Mouse (Mus musculus) neural tube, embryonic 12.5 days (tissue): ENCODE measurements around the gene Tatdn2. TPM values are rescaled to one million over a fixed set of nuclear protein-coding genes. Genes with fewer than 3 reads are reported as not detected.
"Not testable (repeated sequence)": the region's sequence is repeated elsewhere in the genome, so short reads cannot be mapped to it uniquely, and the experiment has no call there.

Experiments
- ATAC-seq: fragments of 200-750 bp; cut with Nextera tagmentation; 2 replicates; pipeline ENCODE4 v1.8.0; 2017; ENCODE audit warnings: low read depth, mild to moderate bottlenecking, moderate TSS enrichment, moderate library complexity; ENCODE audit not compliant: low FRiP score
- H3K27ac ChIP-seq: fragments of 300-500 bp; sonication (generic); 2 replicates; pipeline ENCODE4 v1.5.1; 2016
- H3K27me3 ChIP-seq: fragments of 300-500 bp; sonication (generic); replicated peaks from 2 replicates; pipeline ENCODE4 v1.6.1; 2016; ENCODE audit warnings: mild to moderate bottlenecking
- H3K36me3 ChIP-seq: fragments of 300-500 bp; sonication (generic); 2 replicates; pipeline ENCODE4 v1.6.1; 2016; ENCODE audit warnings: mild to moderate bottlenecking
- H3K4me1 ChIP-seq: fragments of 300-500 bp; sonication (generic); 2 replicates; pipeline ENCODE4 v1.6.1; 2016
- H3K4me2 ChIP-seq: fragments of 300-500 bp; sonication (generic); replicated peaks from 2 replicates; pipeline ENCODE4 v1.6.1; 2016; ENCODE audit warnings: mild to moderate bottlenecking
- H3K4me3 ChIP-seq: fragments of 300-500 bp; sonication (generic); 2 replicates; pipeline ENCODE4 v1.5.1; 2016
- H3K9ac ChIP-seq: fragments of 300-500 bp; sonication (generic); 2 replicates; pipeline ENCODE4 v1.6.1; 2016; ENCODE audit warnings: mild to moderate bottlenecking
- H3K9me3 ChIP-seq: fragments of 300-500 bp; sonication (generic); 2 replicates; pipeline ENCODE4 v1.6.1; 2016; ENCODE audit warnings: mild to moderate bottlenecking
- WGBS: fragments of 180-500 bp; shearing (Covaris S2); methylation state at CpG from one replicate; pipeline ENCODE4 v1.1.7; 2016; 5-methylcytosine and 5-hydroxymethylcytosine counted together
- polyA plus RNA-seq: library from polyadenylated mRNA; unstranded; fragments of >200 nt; fragmentation: Nextera tagmentation; extraction: Ambion mirVana; gene quantifications from 2 replicates; pipeline ENCODE4 v1.2.1, GENCODE M21; 2016

Gene Tatdn2
- polyA plus RNA-seq, 1 experiment from 2014 or later: 0.66 TPM

DNA sequence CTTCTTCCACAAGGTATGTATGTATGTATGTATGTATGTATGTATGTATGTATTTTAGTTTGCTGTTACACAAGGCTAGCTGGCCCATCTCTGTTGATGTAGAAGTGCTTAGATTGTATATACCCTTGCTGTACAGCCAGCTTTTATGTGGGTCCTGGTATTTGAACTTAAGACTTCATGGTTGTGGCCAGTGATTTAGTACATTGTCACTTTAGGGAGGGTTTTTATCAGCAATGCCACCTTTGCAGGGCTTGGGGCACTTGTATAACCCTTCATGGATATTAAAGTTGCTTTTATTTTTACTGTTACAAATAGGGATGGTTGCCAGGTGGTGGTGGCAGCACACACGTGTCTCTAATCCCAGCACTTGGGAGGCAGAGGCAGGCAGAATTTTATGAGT is 1.6 kb upstream of the Tatdn2 start:
- no peak overlapping the region for H3K4me2 ChIP-seq
- peaks cover 35% of the 10 kb centered on the region for H3K4me1 ChIP-seq
- H3K9ac ChIP-seq: no peak overlapping the region
- WGBS: 76% methylated on average over 1 of the region's 1 CpGs
- no peaks in the 10 kb centered on the region for H3K27me3 ChIP-seq
- no peaks in the 10 kb centered on the region for H3K9me3 ChIP-seq
- peaks cover 7% of the 10 kb centered on the region; the same call in 1 of the 2 replicates for H3K36me3 ChIP-seq
- H3K4me3 ChIP-seq: no peak overlapping the region
- ATAC-seq: no peak
- no peak overlapping the region for H3K27ac ChIP-seq

DNA sequence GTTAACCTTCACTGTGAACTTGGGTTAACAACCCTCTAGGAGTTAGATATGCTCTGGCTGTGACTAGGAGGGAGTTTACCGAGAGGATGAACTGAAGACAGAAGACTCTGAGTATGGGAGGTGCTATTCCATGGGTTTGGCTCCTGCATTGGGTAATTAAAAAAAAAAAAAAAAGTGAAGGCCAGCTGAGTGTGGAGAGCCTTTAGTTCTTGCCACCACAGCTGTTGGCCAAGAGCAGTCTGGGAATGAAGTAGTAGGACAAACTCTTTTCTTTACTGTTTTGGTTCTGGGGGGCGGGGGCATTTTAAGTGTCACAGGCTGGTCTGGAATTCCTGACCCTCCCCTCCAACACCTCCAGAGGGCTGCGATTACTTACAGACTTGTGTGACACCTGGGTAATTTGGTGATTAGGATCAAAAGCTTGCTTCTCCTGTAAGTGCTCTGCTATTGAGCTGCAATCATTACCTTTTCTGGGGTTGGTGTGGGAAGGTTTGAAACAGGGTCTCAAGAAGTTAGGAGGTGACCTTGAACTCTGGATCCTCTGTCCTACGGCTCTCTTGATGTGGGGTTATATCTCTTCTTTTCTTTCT is 989 bp upstream of the Tatdn2 start:
- Histone ChIP-seq H3K36me3 (peaks cover 10% of the 10 kb centered on the region; the same call in 1 of the 2 replicates), H3K9me3 (no peaks in the 10 kb centered on the region), H3K9ac (0 out of 2 replicates have a peak overlapping the region, but pooled peaks have one; percentile 26), H3K4me2 (peak overlapping the region; percentile 100), H3K4me1 (peaks cover 33% of the 10 kb centered on the region), H3K27ac (no peak overlapping the region), H3K4me3 (no peak overlapping the region; the same call in 1 of the 2 replicates), H3K27me3 (no peaks in the 10 kb centered on the region)
- ATAC-seq: no peak
- 63% methylated on average over 4 of the region's 4 CpGs for WGBS

DNA sequence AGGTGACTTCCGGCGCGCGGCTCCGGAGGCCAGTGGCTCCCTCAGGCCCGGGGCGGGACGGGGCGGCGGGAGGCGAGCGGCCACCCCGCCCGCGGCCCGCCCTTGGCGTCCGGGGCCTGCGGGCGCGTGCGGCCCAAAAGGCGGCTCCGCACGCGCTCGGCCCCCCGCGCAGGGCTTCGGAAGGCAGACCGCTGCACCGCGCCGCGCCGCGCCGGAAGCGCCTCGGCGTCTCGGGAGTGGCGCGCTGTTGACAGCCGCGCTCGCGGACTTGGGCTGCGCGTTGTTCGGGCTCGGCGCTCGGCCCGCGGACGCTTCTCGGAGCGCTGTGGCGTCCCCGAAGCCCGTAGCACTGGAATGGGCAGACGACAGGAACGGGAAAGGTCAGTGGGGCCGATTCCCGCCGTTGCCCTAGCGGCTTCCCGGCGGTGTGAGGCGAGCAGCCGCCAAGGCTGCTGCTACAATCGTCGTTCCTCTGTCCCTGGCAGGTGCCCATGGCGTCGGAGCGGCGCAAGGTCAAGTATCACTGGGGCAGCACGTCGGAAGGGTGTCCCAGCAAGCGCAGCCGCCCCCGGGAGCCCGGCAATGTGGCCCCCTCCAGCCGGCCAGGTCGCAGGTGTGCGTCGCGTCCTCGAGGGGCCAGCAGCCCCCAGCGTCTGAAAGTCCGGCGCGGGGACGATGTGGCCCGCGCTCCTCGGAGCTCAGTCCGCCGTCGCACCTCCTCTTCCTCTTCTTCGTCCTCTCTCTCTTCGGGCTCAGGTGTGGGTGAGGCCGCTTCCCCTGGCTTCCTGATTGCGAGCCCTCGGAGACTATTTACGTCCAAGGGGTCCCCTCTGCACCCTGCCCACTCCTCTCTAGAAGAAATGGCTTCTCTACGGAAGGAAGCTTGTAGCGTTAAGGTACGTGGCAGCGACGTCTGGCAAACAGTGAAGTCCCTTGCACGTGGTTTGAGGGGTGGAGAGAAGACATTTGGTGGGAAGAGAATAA is 664 bp downstream of the Tatdn2 start:
- H3K4me1 ChIP-seq: peaks cover 32% of the 10 kb centered on the region
- no peaks in the 10 kb centered on the region for H3K9me3 ChIP-seq
- peak; percentile 75 for ATAC-seq
- H3K36me3 ChIP-seq: peaks cover 24% of the 10 kb centered on the region
- under 1% methylated on average over 113 of the region's 113 CpGs for WGBS
- H3K27me3 ChIP-seq: no peaks in the 10 kb centered on the region
- H3K4me3 ChIP-seq: peak overlapping the region; percentile 92
- peak overlapping the region; percentile 80 for H3K9ac ChIP-seq
- H3K4me2 ChIP-seq: peak overlapping the region; percentile 100
- H3K27ac ChIP-seq: peak overlapping the region; percentile 72; the same call in 1 of the 2 replicates

DNA sequence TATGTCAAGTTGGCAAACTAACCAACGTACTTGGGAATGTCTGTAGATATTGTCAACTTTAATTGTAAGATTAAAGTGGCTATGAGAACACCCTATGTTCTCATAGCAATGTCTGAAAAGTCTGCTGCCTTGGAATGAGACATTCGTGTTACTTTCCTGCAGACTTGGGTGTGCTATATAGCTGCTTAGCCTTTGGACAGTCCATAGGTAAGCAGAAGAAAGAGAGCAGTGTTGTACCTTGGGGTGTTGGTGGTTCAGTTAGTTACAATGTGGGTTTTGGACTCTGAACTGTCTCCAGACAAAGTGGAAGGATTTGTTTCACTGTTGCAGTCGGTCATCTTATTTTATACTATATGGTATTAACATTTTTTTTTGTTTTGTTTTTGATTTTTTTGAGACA is 15.9 kb downstream of the Tatdn2 start:
- Histone ChIP-seq H3K27ac (no peak overlapping the region), H3K4me3 (no peak overlapping the region), H3K4me1 (no peaks in the 10 kb centered on the region), H3K4me2 (no peak overlapping the region), H3K9me3 (no peaks in the 10 kb centered on the region), H3K9ac (no peak overlapping the region), H3K36me3 (peaks cover 85% of the 10 kb centered on the region), H3K27me3 (no peaks in the 10 kb centered on the region)
- 97% methylated on average over 3 of the region's 3 CpGs for WGBS
- ATAC-seq: no peak

DNA sequence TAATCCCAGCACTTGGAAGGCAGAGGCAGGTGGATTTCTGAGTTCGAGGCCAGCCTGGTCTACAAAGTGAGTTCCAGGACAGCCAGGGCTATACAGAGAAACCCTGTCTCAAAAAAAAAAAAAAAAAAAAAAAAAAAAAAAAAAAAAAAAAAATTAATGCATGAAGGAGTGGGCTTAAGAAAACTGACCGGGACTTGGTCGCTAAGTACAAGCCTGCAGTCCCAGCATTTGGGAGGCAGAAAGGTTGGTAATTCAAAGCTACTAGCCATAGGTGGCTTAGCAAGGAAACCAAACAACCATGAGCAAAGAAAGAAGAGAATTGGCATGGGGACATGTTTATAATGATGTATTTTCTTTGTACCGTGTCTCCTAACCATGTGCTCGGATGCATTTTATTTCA is 16.5 kb downstream of the Tatdn2 start:
- 95% methylated on average over 5 of the region's 5 CpGs for WGBS
- not testable (repeated sequence) for H3K4me1 ChIP-seq, H3K9me3 ChIP-seq, H3K27me3 ChIP-seq, H3K27ac ChIP-seq, ATAC-seq, H3K4me2 ChIP-seq, H3K9ac ChIP-seq, H3K4me3 ChIP-seq
- peaks cover 78% of the 10 kb centered on the region for H3K36me3 ChIP-seq

DNA sequence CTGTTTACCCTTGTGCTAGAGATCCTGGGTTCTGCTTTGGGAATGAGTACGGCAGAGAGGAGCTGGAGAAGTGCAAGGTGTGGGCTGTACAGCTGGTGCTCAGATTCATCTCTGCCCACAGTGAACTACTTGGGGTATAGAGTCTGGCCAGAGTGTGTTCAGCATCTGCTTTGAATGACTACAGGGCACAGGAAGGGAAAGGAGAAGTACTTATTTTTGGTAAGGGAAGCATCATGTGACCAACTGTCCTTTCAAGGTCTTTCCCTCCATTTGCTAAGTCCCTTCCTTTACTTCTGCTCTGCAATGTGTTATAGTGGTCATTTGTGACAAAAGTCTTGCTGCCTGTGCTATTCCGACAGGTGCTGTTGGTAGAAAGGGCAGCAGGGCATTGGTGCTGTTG is 17.4 kb downstream of the Tatdn2 start:
- H3K9ac ChIP-seq: no peak overlapping the region
- H3K27me3 ChIP-seq: no peaks in the 10 kb centered on the region
- H3K9me3 ChIP-seq: no peaks in the 10 kb centered on the region
- no peak overlapping the region for H3K4me3 ChIP-seq
- H3K27ac ChIP-seq: no peak overlapping the region
- WGBS: 97% methylated on average over 2 of the region's 2 CpGs
- peaks cover 79% of the 10 kb centered on the region for H3K36me3 ChIP-seq
- H3K4me2 ChIP-seq: no peak overlapping the region
- no peaks in the 10 kb centered on the region for H3K4me1 ChIP-seq
- no peak for ATAC-seq

DNA sequence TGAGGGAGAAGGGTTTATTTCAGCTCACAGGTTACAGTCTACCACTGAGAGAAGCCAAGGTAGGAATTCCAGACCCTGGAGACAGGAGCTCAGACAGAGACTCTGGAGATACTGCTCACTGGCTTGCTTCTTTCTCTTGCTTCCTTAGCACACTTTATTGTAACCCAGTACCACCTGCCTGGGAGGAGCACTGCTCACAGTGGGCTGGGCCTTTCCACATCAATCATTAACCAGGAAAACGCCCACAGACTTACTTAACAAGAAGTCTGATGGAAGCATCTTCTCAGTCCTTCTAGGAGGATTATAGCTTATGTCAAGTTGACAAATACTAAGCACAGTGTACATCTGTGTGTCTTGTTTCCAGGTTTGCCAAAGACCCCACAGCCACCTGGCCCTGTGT is 17.9 kb downstream of the Tatdn2 start:
- 55% methylated on average over 1 of the region's 1 CpGs for WGBS
- H3K4me1 ChIP-seq: no peaks in the 10 kb centered on the region
- peaks cover 77% of the 10 kb centered on the region for H3K36me3 ChIP-seq
- H3K9ac ChIP-seq: no peak overlapping the region
- ATAC-seq: no peak
- no peaks in the 10 kb centered on the region for H3K9me3 ChIP-seq
- H3K4me3 ChIP-seq: no peak overlapping the region
- H3K27me3 ChIP-seq: no peaks in the 10 kb centered on the region
- H3K27ac ChIP-seq: no peak overlapping the region
- H3K4me2 ChIP-seq: no peak overlapping the region

DNA sequence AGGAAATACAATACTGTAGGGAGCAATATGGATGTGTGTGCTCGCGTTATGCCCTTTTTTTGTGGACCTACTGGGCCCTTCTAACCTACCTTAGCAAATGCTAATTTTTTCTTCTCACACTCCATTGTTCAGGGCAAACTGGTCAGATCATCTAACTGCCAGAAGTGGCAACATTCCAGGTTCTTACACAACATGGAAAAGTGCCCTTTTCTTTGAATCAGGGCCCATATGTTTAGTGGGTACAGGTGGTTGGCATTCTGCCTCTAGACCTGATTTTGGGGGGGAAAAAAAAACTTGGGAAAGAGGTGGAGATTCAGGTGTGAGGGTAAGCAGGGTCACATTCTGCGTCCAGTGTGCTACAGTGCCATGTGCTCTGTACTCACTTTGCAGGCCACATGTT is 20.7 kb downstream of the Tatdn2 start:
- Histone ChIP-seq H3K9ac (no peak overlapping the region), H3K36me3 (peaks cover 60% of the 10 kb centered on the region), H3K4me3 (no peak overlapping the region), H3K4me1 (no peaks in the 10 kb centered on the region), H3K9me3 (no peaks in the 10 kb centered on the region), H3K27me3 (no peaks in the 10 kb centered on the region), H3K27ac (no peak overlapping the region), H3K4me2 (no peak overlapping the region)
- 87% methylated on average over 3 of the region's 3 CpGs for WGBS
- no peak for ATAC-seq

DNA sequence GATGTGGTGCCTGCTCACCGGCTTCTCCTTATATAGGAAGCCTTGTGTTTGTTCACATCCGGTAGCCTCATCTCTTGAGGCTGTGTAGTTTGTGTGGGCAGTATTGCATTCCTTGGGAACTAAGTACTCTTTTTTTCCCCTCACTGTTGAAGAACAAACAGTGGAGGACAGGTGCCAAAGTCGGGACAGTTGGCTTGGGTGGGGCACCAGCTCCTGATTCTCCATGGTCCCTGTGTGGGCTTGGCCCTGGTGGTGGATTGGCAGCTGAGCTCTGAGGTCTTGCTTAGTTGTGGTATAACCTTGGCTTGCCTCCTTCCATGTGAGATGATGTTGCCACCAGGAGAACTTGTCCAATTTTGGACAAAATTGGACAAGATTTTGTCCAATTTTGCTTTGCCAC is 23.0 kb downstream of the Tatdn2 start, which contains the start of gene Ghrl:
TSS of gene Ghrl (minus strand) at position 3 of the 400 bp plus-strand sequence.
- Histone ChIP-seq H3K36me3 (peaks cover 45% of the 10 kb centered on the region), H3K4me1 (no peaks in the 10 kb centered on the region)
- 83% methylated on average over 3 of the region's 3 CpGs for WGBS

DNA sequence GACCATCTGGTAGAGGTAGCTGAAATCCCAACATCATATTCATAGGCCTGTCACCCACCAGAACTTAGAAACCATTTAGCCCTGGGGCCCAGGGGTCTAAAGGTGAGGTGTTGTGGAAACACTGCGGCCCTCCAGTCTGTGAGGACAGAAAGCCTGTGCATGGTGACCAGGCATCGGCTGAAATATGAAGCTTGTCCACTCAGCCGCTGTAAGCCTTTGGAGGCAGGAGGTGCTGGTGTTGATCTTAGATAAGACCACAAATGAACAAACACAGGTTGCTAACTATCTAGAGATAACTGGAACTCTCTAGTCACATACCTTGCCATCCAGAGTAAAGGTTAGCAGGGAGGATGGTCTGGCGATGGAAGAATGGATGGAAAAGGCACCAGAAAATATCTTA is 24.2 kb downstream of the Tatdn2 start:
- H3K9ac ChIP-seq: no peak overlapping the region
- no peaks in the 10 kb centered on the region for H3K9me3 ChIP-seq
- H3K4me1 ChIP-seq: no peaks in the 10 kb centered on the region
- H3K36me3 ChIP-seq: peaks cover 39% of the 10 kb centered on the region
- no peak overlapping the region for H3K27ac ChIP-seq
- WGBS: 95% methylated on average over 4 of the region's 4 CpGs
- H3K4me3 ChIP-seq: no peak overlapping the region
- H3K4me2 ChIP-seq: no peak overlapping the region
- H3K27me3 ChIP-seq: no peaks in the 10 kb centered on the region
- no peak for ATAC-seq

More for the DNA sequence above, 23.0 kb downstream of the Tatdn2 start, which contains the start of gene Ghrl:
- ATAC-seq: no peak
- Histone ChIP-seq H3K27ac (no peak within 1 kb of the TSS), H3K4me2 (no peak within 1 kb of the TSS), H3K9me3 (no peaks in the 10 kb centered on the region), H3K27me3 (no peaks in the 10 kb centered on the region), H3K4me3 (no peak within 1 kb of the TSS), H3K9ac (no peak within 1 kb of the TSS)

DNA sequence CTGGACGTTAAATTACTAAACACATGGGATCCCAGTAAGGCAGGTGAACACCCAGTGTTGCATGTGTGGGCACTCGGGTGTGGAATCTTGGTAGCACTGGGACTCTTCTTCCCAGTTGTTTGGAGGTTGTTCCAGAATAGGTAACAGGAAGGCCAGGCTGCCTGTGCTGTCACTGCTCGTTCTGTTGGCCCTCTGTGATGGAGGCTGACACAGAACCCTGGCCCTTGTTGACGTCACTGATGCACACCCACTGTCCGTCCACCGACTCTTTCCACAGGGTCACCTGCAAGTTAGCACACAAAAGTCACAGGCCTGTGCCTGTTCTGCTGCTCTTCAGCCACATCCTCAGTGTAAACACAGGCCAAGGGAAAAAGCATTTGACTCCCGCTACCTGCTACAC is 31.3 kb downstream of the Tatdn2 start:
- Histone ChIP-seq H3K36me3 (peaks cover 81% of the 10 kb centered on the region), H3K27me3 (no peaks in the 10 kb centered on the region), H3K4me3 (no peak overlapping the region), H3K9ac (no peak overlapping the region), H3K4me1 (no peaks in the 10 kb centered on the region), H3K9me3 (no peaks in the 10 kb centered on the region), H3K27ac (no peak overlapping the region), H3K4me2 (no peak overlapping the region)
- ATAC-seq: no peak
- WGBS: 89% methylated on average over 7 of the region's 7 CpGs

DNA sequence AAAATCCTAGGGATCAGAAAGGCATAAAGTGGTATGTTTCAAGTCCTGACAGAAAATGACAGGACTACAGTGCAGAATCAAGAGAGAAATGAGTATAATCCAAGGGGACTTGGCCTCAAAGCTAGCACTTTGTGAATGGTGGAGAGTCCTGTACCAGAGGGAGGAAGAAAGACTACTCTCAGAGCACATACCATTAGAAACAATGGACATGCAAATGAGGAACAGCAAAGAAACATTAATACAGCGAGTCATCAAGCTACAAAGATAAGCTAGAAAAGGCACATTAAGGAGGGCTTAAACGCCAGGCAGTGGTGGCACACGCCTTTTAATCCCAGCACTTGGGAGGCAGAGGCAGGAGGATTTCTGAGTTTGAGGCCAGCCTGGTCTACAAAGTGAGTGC is 34.4 kb downstream of the Tatdn2 start:
- H3K4me3 ChIP-seq: no peak overlapping the region
- H3K36me3 ChIP-seq: peaks cover 95% of the 10 kb centered on the region
- no peak for ATAC-seq
- 98% methylated on average over 3 of the region's 3 CpGs for whole genome bisulfite sequencing
- H3K9me3 ChIP-seq: no peaks in the 10 kb centered on the region
- H3K27me3 ChIP-seq: no peaks in the 10 kb centered on the region
- no peak overlapping the region for H3K9ac ChIP-seq
- no peaks in the 10 kb centered on the region for H3K4me1 ChIP-seq
- H3K4me2 ChIP-seq: no peak overlapping the region
- no peak overlapping the region for H3K27ac ChIP-seq
